Mouse (Mus musculus) hindbrain, postnatal 0 days (tissue): ENCODE results near the gene Slc8a1. TPM values are rescaled to one million over a fixed set of nuclear protein-coding genes. Genes with fewer than 3 reads are reported as not detected.

Source experiments
- ATAC-seq: fragments of 200-750 bp; cut with Nextera tagmentation; 2 replicates; pipeline ENCODE4 v1.8.0; 2017; ENCODE audit warnings: mild to moderate bottlenecking, moderate TSS enrichment, moderate library complexity
- DNase-seq: peaks from one replicate; pipeline ENCODE4 v3.0.0-alpha.2; 2015; ENCODE audit warnings: low spot score
- H3K27ac ChIP-seq: fragments of 300-500 bp; sonication (generic); 2 replicates; pipeline ENCODE4 v1.5.1; 2014; ENCODE audit warnings: mild to moderate bottlenecking
- H3K27me3 ChIP-seq: fragments of 300-500 bp; sonication (generic); 2 replicates; pipeline ENCODE4 v1.6.1; 2014; ENCODE audit warnings: low read length, mixed read lengths; ENCODE audit not compliant: insufficient read depth
- H3K36me3 ChIP-seq: fragments of 300-500 bp; sonication (generic); 2 replicates; pipeline ENCODE4 v1.6.1; 2014; ENCODE audit warnings: low read length, mixed read lengths; ENCODE audit not compliant: insufficient read depth
- H3K4me1 ChIP-seq: fragments of 300-500 bp; sonication (generic); 2 replicates; pipeline ENCODE4 v1.6.1; 2014; ENCODE audit warnings: antibody characterized with exemption, low read length, mixed read lengths; ENCODE audit not compliant: insufficient read depth
- H3K4me2 ChIP-seq: fragments of 300-500 bp; sonication (generic); 2 replicates; pipeline ENCODE4 v1.6.1; 2014; ENCODE audit warnings: low read depth, mild to moderate bottlenecking, low read length, moderate library complexity, mixed read lengths
- H3K4me3 ChIP-seq: fragments of 300-500 bp; sonication (generic); 2 replicates; pipeline ENCODE4 v1.5.1; 2014; ENCODE audit warnings: low read length
- H3K9ac ChIP-seq: fragments of 300-500 bp; sonication (generic); replicated peaks from 2 replicates; pipeline ENCODE4 v1.6.1; 2014; ENCODE audit warnings: mild to moderate bottlenecking, low read length, moderate library complexity, mixed read lengths
- H3K9me3 ChIP-seq: fragments of 300-500 bp; sonication (generic); 2 replicates; pipeline ENCODE4 v1.6.1; 2016; ENCODE audit warnings: low read length, mixed read lengths
- CTCF ChIP-seq: IDR thresholded peaks from 2 replicates; pipeline ENCODE4 v1.5.1; 2016; ENCODE audit warnings: antibody characterized with exemption, control low read depth, low read depth
- WGBS: fragments of 180-500 bp; shearing (Covaris S2); extraction: QIAGEN DNeasy Blood & Tissue Kit; methylation state at CpG from one replicate; pipeline ENCODE4 v1.1.7; 2014; 5-methylcytosine and 5-hydroxymethylcytosine counted together
- polyA plus RNA-seq: library from polyadenylated mRNA; unstranded; fragments of >200 nt; fragmentation: Nextera tagmentation; extraction: Ambion mirVana; gene quantifications from 2 replicates; pipeline ENCODE4 v1.2.1, GENCODE M21; 2015
- total RNA-seq: library from RNA; depleted of rRNA; stranded (reverse); fragments of >200 nt; gene quantifications from 2 replicates; pipeline ENCODE4 v1.2.3, GENCODE M21; 2014; rRNA removed

Slc8a1 gene
- total RNA-seq = 121 and 143 TPM in 2 replicates
- 19.7 and 21.3 TPM in 2 replicates for polyA plus RNA-seq

- DNase-seq = peak; percentile 10
- H3K27ac ChIP-seq = no peak within 1 kb of the TSS
- WGBS = 73% methylated on average over 14 of the region's 14 CpGs
- H3K27me3 ChIP-seq = no peaks in the 10 kb centered on the region
- H3K4me3 ChIP-seq = no peak within 1 kb of the TSS
- H3K4me1 ChIP-seq = no peaks in the 10 kb centered on the region
- H3K36me3 ChIP-seq = no peaks in the 10 kb centered on the region
- no peak for TF ChIP-seq CTCF
- no peaks in the 10 kb centered on the region for H3K9me3 ChIP-seq
- ATAC-seq = no peak
- no peak within 1 kb of the TSS for H3K4me2 ChIP-seq
- no peak within 1 kb of the TSS for H3K9ac ChIP-seq
Observed at GRCm38 (mm10) chr17:81738311-81738755, at the start of gene Slc8a1. TSS of gene Slc8a1 (minus strand) at chr17:81738377.

GRCm38 (mm10) chr17:81787350-81787749, 49.2 kb upstream of the Slc8a1 start:
- Histone ChIP-seq H3K4me3 (no peak overlapping the region), H3K9ac (no peak overlapping the region), H3K27me3 (no peaks in the 10 kb centered on the region), H3K9me3 (no peaks in the 10 kb centered on the region), H3K27ac (no peak overlapping the region), H3K36me3 (no peaks in the 10 kb centered on the region), H3K4me2 (no peak overlapping the region), H3K4me1 (no peaks in the 10 kb centered on the region)
- no peak for ATAC-seq
- TF ChIP-seq CTCF = peak; percentile 58
- peak; percentile 70 for DNase-seq
- 40% methylated on average over 4 of the region's 4 CpGs for whole genome bisulfite sequencing

- Histone ChIP-seq H3K36me3 (no peaks in the 10 kb centered on the region), H3K27me3 (no peaks in the 10 kb centered on the region), H3K4me3 (no peak overlapping the region), H3K9me3 (no peaks in the 10 kb centered on the region), H3K4me2 (no peak overlapping the region), H3K27ac (no peak overlapping the region), H3K4me1 (no peaks in the 10 kb centered on the region), H3K9ac (no peak overlapping the region)
- no peak for ATAC-seq
- no peak for DNase-seq
- 91% methylated on average over 4 of the region's 4 CpGs for WGBS
- TF ChIP-seq CTCF = no peak
Observed at GRCm38 (mm10) chr17:81782326-81782725, 44.1 kb upstream of the Slc8a1 start.

GRCm38 (mm10) chr17:81781491-81781890, 43.3 kb upstream of the Slc8a1 start:
- H3K4me3 ChIP-seq = no peak overlapping the region
- no peaks in the 10 kb centered on the region for H3K27me3 ChIP-seq
- DNase-seq (peak; percentile 4), ATAC-seq (no peak)
- no peaks in the 10 kb centered on the region for H3K4me1 ChIP-seq
- H3K27ac ChIP-seq = no peak overlapping the region
- no peak for TF ChIP-seq CTCF
- H3K9me3 ChIP-seq = no peaks in the 10 kb centered on the region
- no peaks in the 10 kb centered on the region for H3K36me3 ChIP-seq
- H3K9ac ChIP-seq = no peak overlapping the region
- 83% methylated on average over 5 of the region's 5 CpGs for WGBS
- no peak overlapping the region for H3K4me2 ChIP-seq

- TF ChIP-seq CTCF = no peak
- DNase-seq (no peak), ATAC-seq (no peak)
- Histone ChIP-seq H3K9ac (no peak overlapping the region), H3K27me3 (no peaks in the 10 kb centered on the region), H3K4me2 (no peak overlapping the region), H3K4me3 (no peak overlapping the region), H3K9me3 (no peaks in the 10 kb centered on the region), H3K36me3 (no peaks in the 10 kb centered on the region), H3K27ac (no peak overlapping the region), H3K4me1 (no peaks in the 10 kb centered on the region)
- WGBS = 90% methylated on average over 4 of the region's 4 CpGs
Observed at GRCm38 (mm10) chr17:81779883-81780282, 41.7 kb upstream of the Slc8a1 start.

- Histone ChIP-seq H3K36me3 (no peaks in the 10 kb centered on the region), H3K27ac (no peak overlapping the region), H3K4me1 (no peaks in the 10 kb centered on the region), H3K9me3 (no peaks in the 10 kb centered on the region), H3K4me2 (no peak overlapping the region), H3K27me3 (no peaks in the 10 kb centered on the region), H3K9ac (no peak overlapping the region), H3K4me3 (no peak overlapping the region)
- no peak for ATAC-seq
- DNase-seq = no peak
- no peak for TF ChIP-seq CTCF
- 76% methylated on average over 2 of the region's 2 CpGs for WGBS
Observed at GRCm38 (mm10) chr17:81750664-81751063, 12.5 kb upstream of the Slc8a1 start.

GRCm38 (mm10) chr17:81743034-81743433, 4.9 kb upstream of the Slc8a1 start:
- 86% methylated on average over 2 of the region's 2 CpGs for WGBS
- Histone ChIP-seq H3K4me2 (no peak overlapping the region), H3K4me1 (no peaks in the 10 kb centered on the region), H3K27me3 (no peaks in the 10 kb centered on the region), H3K4me3 (no peak overlapping the region), H3K9ac (no peak overlapping the region), H3K36me3 (no peaks in the 10 kb centered on the region), H3K27ac (no peak overlapping the region), H3K9me3 (no peaks in the 10 kb centered on the region)
- no peak for DNase-seq
- no peak for TF ChIP-seq CTCF
- no peak for ATAC-seq
